ENCODE assay signal across 8 mouse cellular contexts in genomic region chr7:65644643-65645351, GRCm38 (mm10). TPM values are rescaled to one million over a fixed set of nuclear protein-coding genes. Genes with fewer than 3 reads are reported as not detected.
DNase-seq lines count a peak whose midpoint lies in the region; ATAC-seq lines count a peak whose summit lies in the region.

Gene Tarsl2, plus strand, starts transcription at chr7:65644898.

- intact Hi-C loops in heart, postnatal 14 days (cut with DNase I), result loop anchor here (5.0 kb wide), 3 partner anchors 187 to 432 kb away; no protein-coding TSS in a partner anchor

- H3K9me3 ChIP-seq in forebrain, embryonic 14.5 days (replicated peaks; ENCODE audit: control insufficient read depth, low read length), result no peaks in the 10 kb centered on the region
- no peaks in the 10 kb centered on the region for H3K9me3 ChIP-seq in neural tube, embryonic 15.5 days (replicated peaks)

- peak within 1 kb of the TSS; percentile 75 for H3K9ac ChIP-seq in forebrain, embryonic 14.5 days (ENCODE audit: low read length)
- H3K9ac ChIP-seq in neural tube, embryonic 15.5 days (replicated peaks), result peak within 1 kb of the TSS; percentile 78

- H3K27me3 ChIP-seq in forebrain, embryonic 14.5 days (replicated peaks; ENCODE audit: control insufficient read depth, insufficient read depth, low read length), result no peaks in the 10 kb centered on the region
- H3K27me3 ChIP-seq in neural tube, embryonic 15.5 days (replicated peaks), result no peaks in the 10 kb centered on the region; the same call in 1 of the 2 replicates

- H3K36me3 ChIP-seq in forebrain, embryonic 14.5 days (ENCODE audit: control insufficient read depth, insufficient read depth, low read length), result peaks cover 10% of the 10 kb centered on the region; the same call in 1 of the 2 replicates
- H3K36me3 ChIP-seq in neural tube, embryonic 15.5 days, result peaks cover 24% of the 10 kb centered on the region

- H3K4me1 ChIP-seq in forebrain, embryonic 14.5 days (ENCODE audit: control insufficient read depth, insufficient read depth, low read length), result 0 out of 2 replicates have a peak, but pooled peaks cover 3% of the 10 kb centered on the region
- H3K4me1 ChIP-seq in neural tube, embryonic 15.5 days, result peaks cover 16% of the 10 kb centered on the region

- peak; percentile 95 for DNase-seq in ES-CJ7 (ENCODE audit: low read depth, low spot score)
- DNase-seq in cerebellum, adult 11 months, result peak; percentile 97
- peak; percentile 96 for DNase-seq in forebrain, embryonic 14.5 days (ENCODE audit: low spot score)
- DNase-seq in heart, postnatal 14 days, result peak; percentile 91 to 93
- peak; percentile 96 for DNase-seq in layer of hippocampus, adult 11-12 months (ENCODE audit: low spot score)
- peak; percentile 94 to 96 for DNase-seq in lung, adult 18-20 months
- DNase-seq in testis, postnatal 14 days (ENCODE audit: low spot score), result peak; percentile 94

- WGBS in forebrain, embryonic 14.5 days, result under 1% methylated on average over 63 of the region's 64 CpGs
- WGBS in neural tube, embryonic 15.5 days, result 2% methylated on average over 58 of the region's 64 CpGs

- ATAC-seq in forebrain, embryonic 14.5 days, result peak; percentile 96
- peak; percentile 97 for ATAC-seq in neural tube, embryonic 15.5 days (ENCODE audit: low FRiP score)

- peak within 1 kb of the TSS; percentile 81 for H3K27ac ChIP-seq in forebrain, embryonic 14.5 days (ENCODE audit: low read depth, low read length)
- peak within 1 kb of the TSS; percentile 87 for H3K27ac ChIP-seq in neural tube, embryonic 15.5 days (replicated peaks)

- H3K4me2 ChIP-seq in forebrain, embryonic 14.5 days (ENCODE audit: low read length), result peak within 1 kb of the TSS; percentile 62
- peak within 1 kb of the TSS; percentile 74 for H3K4me2 ChIP-seq in neural tube, embryonic 15.5 days

- peak within 1 kb of the TSS; percentile 65 for H3K4me3 ChIP-seq in forebrain, embryonic 14.5 days (ENCODE audit: low read depth, low read length)
- peak within 1 kb of the TSS; percentile 64 for H3K4me3 ChIP-seq in neural tube, embryonic 15.5 days (replicated peaks)

RNA-seq across cellular contexts. Expression of gene Tarsl2, which starts in this region (rescaled TPM):
- 14.9 and 15.3 TPM in 2 replicates for polyA plus RNA-seq in forebrain, embryonic 14.5 days (2014; fragmentation: Nextera tagmentation; extraction: Ambion mirVana)
- total RNA-seq in heart, postnatal 14 days (2021), result 10 to 100 TPM; 26.8 to 27.6 TPM
- polyA plus RNA-seq in neural tube, embryonic 15.5 days (2015; fragmentation: Nextera tagmentation; extraction: Ambion mirVana), result 20.5 and 22.3 TPM in 2 replicates

Comparison
In these comparisons a context has a peak if more than half of its experiments do, and no peak if none do; other contexts are left out.
1. Peak in every context shown above with its lines: DNase-seq, ATAC-seq, H3K4me3 ChIP-seq and H3K27ac ChIP-seq.